Mouse (Mus musculus): Measurements from ENCODE around the gene Cntn2. TPM values are rescaled to one million over a fixed set of nuclear protein-coding genes. Genes with fewer than 3 reads are reported as not detected.

Gene Cntn2
- 68.0 and 102 TPM in 2 replicates for polyA plus RNA-seq (2014; fragmentation: Nextera tagmentation; extraction: Ambion mirVana)

- peak within 1 kb of the TSS; percentile 46 for H3K4me3 ChIP-seq (ENCODE audit: low read depth, low read length)
- 1% methylated on average over 29 of the region's 30 CpGs for WGBS
- no peaks in the 10 kb centered on the region; the same call in 1 of the 2 replicates for H3K4me1 ChIP-seq (ENCODE audit: control insufficient read depth, insufficient read depth, low read length)
- H3K9ac ChIP-seq (ENCODE audit: low read length): peak within 1 kb of the TSS; percentile 74
- ATAC-seq (peak; percentile 92), DNase-seq (ENCODE audit: low spot score) (peak; percentile 85)
- no peaks in the 10 kb centered on the region for H3K9me3 ChIP-seq (replicated peaks; ENCODE audit: control insufficient read depth, low read length)
- H3K27me3 ChIP-seq (replicated peaks; ENCODE audit: control insufficient read depth, insufficient read depth, low read length): 0 out of 2 replicates have a peak, but pooled peaks cover 12% of the 10 kb centered on the region
- no peaks in the 10 kb centered on the region for H3K36me3 ChIP-seq (ENCODE audit: control insufficient read depth, insufficient read depth, low read length)
- peak within 1 kb of the TSS; percentile 78 for H3K27ac ChIP-seq (ENCODE audit: low read depth, low read length)
- peak within 1 kb of the TSS; percentile 69 for H3K4me2 ChIP-seq (ENCODE audit: low read length)
These were observed at the start of gene Cntn2 for GRCm38 (mm10) chr1:132542762-132543306. Gene Cntn2, minus strand, starts transcription at chr1:132543256.

DNA sequence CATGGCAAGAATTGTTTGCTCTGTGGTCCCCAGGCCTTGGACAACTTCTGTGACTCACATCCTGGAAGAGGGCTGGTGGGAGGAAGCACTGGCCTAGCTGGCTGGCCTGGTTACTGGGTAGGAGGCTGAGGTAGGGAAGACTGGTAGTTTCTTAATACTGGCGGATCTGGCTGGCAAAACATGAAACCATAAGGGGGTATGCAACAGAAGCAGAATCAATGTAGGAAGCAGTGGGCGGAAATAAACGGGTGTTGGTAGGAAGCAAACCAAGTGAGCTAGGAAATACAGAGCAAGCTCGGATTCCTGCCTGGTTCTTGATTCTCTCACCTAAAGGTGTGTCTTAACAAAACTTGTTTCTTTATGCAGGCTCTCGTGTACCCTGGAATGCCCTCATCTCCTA is 49.1 kb upstream of the Cntn2 start:
- Histone ChIP-seq H3K9ac (ENCODE audit: low read length) (no peak overlapping the region), H3K27ac (ENCODE audit: low read depth, low read length) (peak overlapping the region; percentile 63; the same call in 1 of the 2 replicates), H3K27me3 (replicated peaks; ENCODE audit: control insufficient read depth, insufficient read depth, low read length) (no peaks in the 10 kb centered on the region), H3K9me3 (replicated peaks; ENCODE audit: control insufficient read depth, low read length) (no peaks in the 10 kb centered on the region), H3K4me1 (ENCODE audit: control insufficient read depth, insufficient read depth, low read length) (no peaks in the 10 kb centered on the region), H3K4me2 (ENCODE audit: low read length) (no peak overlapping the region), H3K4me3 (ENCODE audit: low read depth, low read length) (no peak overlapping the region), H3K36me3 (ENCODE audit: control insufficient read depth, insufficient read depth, low read length) (peaks cover 12% of the 10 kb centered on the region; the same call in 1 of the 2 replicates)
- 85% methylated on average over 5 of the region's 5 CpGs for WGBS
- no peak for DNase-seq (ENCODE audit: low spot score)
- ATAC-seq: no peak

GRCm38 (mm10) chr1:132591399-132591930 is 48.4 kb upstream of the Cntn2 start:
- Histone ChIP-seq H3K27ac (ENCODE audit: low read depth, low read length) (0 out of 2 replicates have a peak overlapping the region, but pooled peaks have one; percentile 63), H3K36me3 (ENCODE audit: control insufficient read depth, insufficient read depth, low read length) (peaks cover 5% of the 10 kb centered on the region; the same call in 1 of the 2 replicates), H3K4me2 (ENCODE audit: low read length) (no peak overlapping the region), H3K9me3 (replicated peaks; ENCODE audit: control insufficient read depth, low read length) (no peaks in the 10 kb centered on the region), H3K27me3 (replicated peaks; ENCODE audit: control insufficient read depth, insufficient read depth, low read length) (no peaks in the 10 kb centered on the region), H3K4me3 (ENCODE audit: low read depth, low read length) (no peak overlapping the region), H3K4me1 (ENCODE audit: control insufficient read depth, insufficient read depth, low read length) (no peaks in the 10 kb centered on the region), H3K9ac (ENCODE audit: low read length) (no peak overlapping the region)
- ATAC-seq: peak; percentile 69
- peak; percentile 79 for DNase-seq (ENCODE audit: low spot score)
- WGBS: 70% methylated on average over 11 of the region's 11 CpGs

- 66% methylated on average over 15 of the region's 15 CpGs for WGBS
- ATAC-seq (no peak), DNase-seq (ENCODE audit: low spot score) (no peak)
- Histone ChIP-seq H3K36me3 (ENCODE audit: control insufficient read depth, insufficient read depth, low read length) (no peaks in the 10 kb centered on the region), H3K4me3 (ENCODE audit: low read depth, low read length) (no peak overlapping the region), H3K9me3 (replicated peaks; ENCODE audit: control insufficient read depth, low read length) (no peaks in the 10 kb centered on the region), H3K4me2 (ENCODE audit: low read length) (no peak overlapping the region), H3K27ac (ENCODE audit: low read depth, low read length) (no peak overlapping the region), H3K27me3 (replicated peaks; ENCODE audit: control insufficient read depth, insufficient read depth, low read length) (no peaks in the 10 kb centered on the region), H3K9ac (ENCODE audit: low read length) (no peak overlapping the region), H3K4me1 (ENCODE audit: control insufficient read depth, insufficient read depth, low read length) (peaks cover 32% of the 10 kb centered on the region)
These were observed 43.7 kb upstream of the Cntn2 start for GRCm38 (mm10) chr1:132586679-132587201.

- peak overlapping the region; percentile 29; the same call in 1 of the 2 replicates for H3K9ac ChIP-seq (ENCODE audit: low read length)
- 13% methylated on average over 4 of the region's 4 CpGs for WGBS
These were observed 42.3 kb upstream of the Cntn2 start for GRCm38 (mm10) chr1:132585376-132585775.

DNA sequence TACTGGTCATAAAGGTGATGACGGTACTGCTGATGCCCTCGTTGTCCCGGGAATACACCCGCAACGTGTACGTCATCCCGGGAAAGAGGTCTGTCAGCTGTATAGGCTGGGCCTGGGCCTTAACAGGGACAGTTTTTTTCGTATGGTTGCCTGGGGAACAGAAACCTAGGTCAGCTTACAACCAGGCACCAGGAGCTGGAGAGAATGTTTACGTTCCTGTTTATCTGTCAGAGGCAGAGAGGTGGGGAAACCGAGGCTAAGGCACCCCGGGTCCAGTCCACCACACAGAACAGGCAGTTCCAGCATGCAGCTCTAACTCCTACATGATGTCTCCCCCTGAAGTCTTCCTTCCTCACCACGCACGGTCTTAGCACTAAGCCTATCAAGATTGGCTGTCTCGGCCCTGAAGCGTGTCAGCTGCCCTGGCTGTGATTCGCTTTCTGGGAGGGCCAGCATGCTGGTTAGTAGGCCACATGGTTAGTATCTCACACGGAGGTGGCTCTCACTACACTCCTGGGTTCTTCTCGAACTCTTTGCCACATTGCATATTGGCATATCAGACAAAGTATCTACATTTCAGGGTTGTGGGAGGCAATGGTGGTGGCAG is 40.0 kb upstream of the Cntn2 start:
- H3K36me3 ChIP-seq (ENCODE audit: control insufficient read depth, insufficient read depth, low read length): no peaks in the 10 kb centered on the region; the same call in none of the 2 replicates
- 69% methylated on average over 18 of the region's 18 CpGs for WGBS
- H3K4me1 ChIP-seq (ENCODE audit: control insufficient read depth, insufficient read depth, low read length): peaks cover 37% of the 10 kb centered on the region
- no peak overlapping the region for H3K4me3 ChIP-seq (ENCODE audit: low read depth, low read length)
- DNase-seq (ENCODE audit: low spot score): no peak
- ATAC-seq: peak; percentile 15; the same call in 1 of the 2 replicates
- H3K27ac ChIP-seq (ENCODE audit: low read depth, low read length): peak overlapping the region; percentile 88
- H3K9me3 ChIP-seq (replicated peaks; ENCODE audit: control insufficient read depth, low read length): no peaks in the 10 kb centered on the region
- H3K4me2 ChIP-seq (ENCODE audit: low read length): no peak overlapping the region
- peak overlapping the region; percentile 35 for H3K9ac ChIP-seq (ENCODE audit: low read length)
- H3K27me3 ChIP-seq (replicated peaks; ENCODE audit: control insufficient read depth, insufficient read depth, low read length): no peaks in the 10 kb centered on the region

More at GRCm38 (mm10) chr1:132585376-132585775, 42.3 kb upstream of the Cntn2 start:
- Histone ChIP-seq H3K27ac (ENCODE audit: low read depth, low read length) (peak overlapping the region; percentile 45), H3K4me1 (ENCODE audit: control insufficient read depth, insufficient read depth, low read length) (peaks cover 37% of the 10 kb centered on the region), H3K27me3 (replicated peaks; ENCODE audit: control insufficient read depth, insufficient read depth, low read length) (no peaks in the 10 kb centered on the region), H3K4me3 (ENCODE audit: low read depth, low read length) (no peak overlapping the region), H3K36me3 (ENCODE audit: control insufficient read depth, insufficient read depth, low read length) (no peaks in the 10 kb centered on the region), H3K4me2 (ENCODE audit: low read length) (no peak overlapping the region), H3K9me3 (replicated peaks; ENCODE audit: control insufficient read depth, low read length) (no peaks in the 10 kb centered on the region)
- ATAC-seq (no peak), DNase-seq (ENCODE audit: low spot score) (peak; percentile 38)

- peak overlapping the region; percentile 35 for H3K9ac ChIP-seq (ENCODE audit: low read length)
These were observed 39.1 kb upstream of the Cntn2 start for GRCm38 (mm10) chr1:132581845-132582839.

GRCm38 (mm10) chr1:132580063-132580462 is 37.0 kb upstream of the Cntn2 start:
- H3K27me3 ChIP-seq (replicated peaks; ENCODE audit: control insufficient read depth, insufficient read depth, low read length): no peaks in the 10 kb centered on the region
- H3K4me3 ChIP-seq (ENCODE audit: low read depth, low read length): no peak overlapping the region
- DNase-seq (ENCODE audit: low spot score): no peak
- peaks cover 27% of the 10 kb centered on the region for H3K4me1 ChIP-seq (ENCODE audit: control insufficient read depth, insufficient read depth, low read length)
- no peak overlapping the region for H3K4me2 ChIP-seq (ENCODE audit: low read length)
- H3K9ac ChIP-seq (ENCODE audit: low read length): no peak overlapping the region
- WGBS: 89% methylated on average over 7 of the region's 7 CpGs
- ATAC-seq: no peak
- H3K9me3 ChIP-seq (replicated peaks; ENCODE audit: control insufficient read depth, low read length): no peaks in the 10 kb centered on the region
- no peak overlapping the region for H3K27ac ChIP-seq (ENCODE audit: low read depth, low read length)
- H3K36me3 ChIP-seq (ENCODE audit: control insufficient read depth, insufficient read depth, low read length): peaks cover 5% of the 10 kb centered on the region

More at GRCm38 (mm10) chr1:132581845-132582839, 39.1 kb upstream of the Cntn2 start:
- Histone ChIP-seq H3K27ac (ENCODE audit: low read depth, low read length) (peak overlapping the region; percentile 88), H3K4me3 (ENCODE audit: low read depth, low read length) (no peak overlapping the region), H3K4me1 (ENCODE audit: control insufficient read depth, insufficient read depth, low read length) (peaks cover 37% of the 10 kb centered on the region), H3K27me3 (replicated peaks; ENCODE audit: control insufficient read depth, insufficient read depth, low read length) (no peaks in the 10 kb centered on the region), H3K36me3 (ENCODE audit: control insufficient read depth, insufficient read depth, low read length) (peaks cover 1% of the 10 kb centered on the region), H3K4me2 (ENCODE audit: low read length) (0 out of 2 replicates have a peak overlapping the region, but pooled peaks have one; percentile 14), H3K9me3 (replicated peaks; ENCODE audit: control insufficient read depth, low read length) (no peaks in the 10 kb centered on the region)
- ATAC-seq: peak; percentile 74
- 8% methylated on average over 14 of the region's 14 CpGs for WGBS
- DNase-seq (ENCODE audit: low spot score): peak; percentile 76

Data from forebrain, embryonic 14.5 days (tissue).